Mouse (Mus musculus): ENCODE data around the gene Fam76b.
A peak's percentile ranks its signal among the peaks of the same experiment; 100 is the strongest.
"Not testable (repeated sequence)": the region's sequence is repeated elsewhere in the genome, so short reads cannot be mapped to it uniquely, and the experiment has no call there.

Gene Fam76b

GRCm38 (mm10) chr9:13827406-13828086, at the start of gene Fam76b:
Gene Fam76b (plus strand): TSS chr9:13827716.
- peak; percentile 99 for DNase-seq

DNA sequence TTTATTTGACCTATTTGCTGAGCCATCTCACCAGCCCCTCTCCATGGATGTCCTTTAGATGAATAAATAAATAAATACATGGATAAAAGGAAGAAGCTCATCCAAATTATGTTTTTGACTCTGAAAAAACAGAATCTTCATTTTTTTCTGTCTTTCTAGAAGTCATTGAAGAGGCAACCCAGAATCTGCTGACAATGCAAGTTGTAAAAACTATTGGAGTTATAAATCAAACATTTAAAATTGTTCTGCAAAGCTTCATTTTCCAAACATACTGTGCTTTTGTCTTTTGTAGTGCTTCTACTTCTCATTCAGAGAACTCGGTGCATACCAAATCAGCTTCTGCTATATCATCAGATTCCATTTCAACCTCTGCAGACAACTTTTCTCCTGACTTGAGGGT, 45.5 kb upstream of the Fam76b start:
- DNase-seq, result no peak

DNA sequence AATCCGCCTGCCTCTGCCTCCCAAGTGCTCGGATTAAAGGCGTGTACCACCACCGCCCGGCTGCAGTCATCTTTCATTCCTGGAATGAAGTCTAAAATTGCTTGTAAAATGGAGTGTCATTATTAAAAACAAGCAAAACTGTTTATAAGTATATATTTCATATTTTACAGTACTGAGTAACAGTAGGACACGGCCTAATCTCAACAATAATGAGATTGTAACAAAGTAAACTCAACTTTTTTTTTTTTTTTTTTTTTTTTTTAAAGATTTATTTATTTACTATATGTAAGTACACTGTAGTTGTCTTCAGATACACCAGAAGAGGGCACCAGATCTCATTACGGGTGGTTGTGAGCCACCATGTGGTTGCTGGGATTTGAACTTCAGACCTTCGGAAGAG, 36.7 kb upstream of the Fam76b start:
- not testable (repeated sequence) for DNase-seq

DNA sequence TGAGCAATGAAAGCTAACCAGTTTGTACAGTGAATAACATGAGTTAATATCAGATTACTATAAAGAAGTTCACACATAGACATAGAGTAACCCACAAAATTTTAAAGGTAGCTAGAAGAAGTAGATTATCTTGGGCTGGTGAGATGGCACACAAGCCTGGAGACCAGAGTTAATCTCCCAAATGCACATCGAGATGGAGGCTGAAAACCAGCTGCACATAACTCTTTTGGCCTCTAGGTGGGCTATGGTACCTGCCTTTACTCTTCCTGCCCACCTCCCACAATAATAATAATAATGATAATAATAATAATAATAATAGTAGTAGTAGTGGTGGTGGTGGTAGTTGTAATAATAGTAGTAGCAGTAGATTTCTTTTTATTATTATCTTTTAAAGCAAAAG, 33.2 kb upstream of the Fam76b start:
- DNase-seq, result no peak

GRCm38 (mm10) chr9:13794756-13795155, 32.8 kb upstream of the Fam76b start:
- DNase-seq, result no peak

DNA sequence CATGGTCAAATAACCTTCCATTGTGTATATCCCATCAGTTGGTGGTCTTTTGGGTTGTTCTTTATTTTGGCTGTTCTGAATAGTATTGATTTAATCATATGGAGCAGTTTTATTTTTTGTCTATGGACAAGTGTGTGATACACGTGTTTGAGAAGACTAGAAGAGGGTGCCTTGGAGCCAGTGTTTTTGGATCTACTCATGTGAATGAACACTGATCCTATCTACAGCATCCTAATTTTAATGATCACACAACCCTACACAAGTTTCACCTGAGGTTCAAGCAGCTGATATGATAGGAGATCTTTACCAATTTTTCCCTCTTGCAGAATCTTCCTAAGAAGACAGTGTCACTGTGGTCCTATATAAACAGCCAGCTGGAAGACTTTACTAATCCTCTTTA, 23.0 kb upstream of the Fam76b start:
- DNase-seq, result no peak

DNA sequence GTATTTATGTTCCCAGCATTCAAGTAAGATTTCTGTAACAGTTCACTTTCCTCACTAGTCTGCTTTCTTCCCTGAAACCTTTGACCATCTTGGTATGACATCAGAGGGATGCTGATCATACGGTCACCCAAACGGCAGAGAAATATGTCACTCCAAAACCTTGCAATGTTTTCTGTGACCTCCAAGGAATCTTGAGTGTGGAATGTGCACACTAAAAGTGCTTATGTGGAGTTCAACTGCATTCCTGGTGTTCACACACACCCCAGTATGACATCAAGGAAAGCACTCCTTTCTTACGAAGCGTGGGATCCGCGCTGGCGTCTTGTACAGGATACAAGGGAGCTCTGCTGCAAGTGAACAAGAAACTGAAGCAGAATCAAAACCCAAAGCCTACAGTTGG, 20.7 kb upstream of the Fam76b start:
- DNase-seq, result no peak

GRCm38 (mm10) chr9:13807657-13808056, 19.9 kb upstream of the Fam76b start:
- no peak for DNase-seq

DNA sequence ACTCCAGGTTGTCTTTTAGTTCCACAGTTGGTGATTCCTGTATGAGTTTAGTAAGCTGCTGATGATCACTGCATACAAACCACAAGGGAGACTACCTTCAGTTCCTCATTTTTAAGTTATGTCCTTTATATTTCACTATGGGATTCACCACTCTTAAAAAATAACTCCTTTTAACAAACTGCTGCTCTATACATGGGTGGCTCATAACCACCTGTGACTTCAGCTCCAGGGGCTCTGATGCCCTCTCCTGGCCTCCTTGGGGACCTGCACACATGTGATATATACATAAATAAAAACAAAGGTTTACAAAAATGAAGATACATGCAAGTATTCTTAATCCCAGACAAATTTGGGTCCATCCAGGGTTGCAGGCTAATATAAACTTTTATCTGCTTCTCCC, 17.6 kb upstream of the Fam76b start:
- DNase-seq, result no peak

DNA sequence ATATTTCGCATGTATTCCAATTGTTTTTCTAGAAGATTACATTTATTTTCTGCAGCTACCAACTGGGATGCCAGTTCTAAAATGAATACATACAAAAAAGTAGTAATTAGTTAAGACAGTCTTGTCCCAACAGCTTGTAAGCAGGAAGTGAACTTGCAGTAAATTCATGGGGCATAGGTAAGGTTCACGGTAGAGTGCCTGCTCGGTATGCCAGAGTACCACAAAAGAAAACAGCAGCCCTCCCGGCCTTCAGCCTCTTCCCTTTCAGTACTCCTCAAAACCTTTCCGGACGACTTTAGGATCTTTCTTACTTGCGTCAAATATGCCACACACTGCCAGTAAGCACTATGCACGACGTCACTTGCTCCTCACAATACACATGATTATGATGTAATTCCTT, 9.1 kb upstream of the Fam76b start:
- DNase-seq, result no peak

DNA sequence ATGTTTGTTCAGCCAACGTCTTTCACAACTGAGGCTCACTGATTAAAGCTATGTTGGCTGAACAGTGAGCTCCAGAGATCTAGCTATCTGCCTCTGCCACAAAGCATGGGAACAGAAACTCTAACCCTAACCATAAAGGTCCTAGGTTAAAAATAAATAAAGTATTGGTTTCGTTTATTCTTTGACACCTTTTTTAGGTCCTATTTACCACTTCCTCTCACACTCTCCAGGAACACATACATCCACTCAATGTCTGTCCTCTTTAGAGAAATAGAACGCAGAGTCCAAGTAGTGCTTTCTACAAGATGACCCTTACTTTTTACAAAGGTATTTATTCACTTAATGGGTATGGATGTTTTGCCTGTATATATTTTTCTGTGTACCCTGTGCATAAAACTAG, 6.7 kb upstream of the Fam76b start:
- no peak for DNase-seq

DNA sequence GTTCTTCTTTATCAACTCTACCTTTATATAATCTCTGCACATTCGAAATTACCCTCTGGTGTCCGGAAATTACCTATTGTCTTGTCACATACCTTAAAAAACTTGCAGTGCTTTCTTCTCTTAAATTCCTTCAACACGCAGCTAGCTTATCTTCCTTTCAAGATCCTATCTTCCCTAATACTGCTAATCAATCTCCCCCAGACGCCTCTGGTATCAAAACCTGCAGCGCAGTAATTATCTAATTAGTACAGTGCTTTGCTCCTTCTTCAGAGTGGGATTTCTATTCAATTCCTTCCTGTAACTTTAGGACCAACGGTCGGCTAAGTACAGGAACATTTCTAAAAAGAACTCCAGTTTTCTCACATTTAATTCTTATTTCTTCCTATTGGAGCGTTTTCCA, 1.6 kb upstream of the Fam76b start:
- DNase-seq, result no peak

DNA sequence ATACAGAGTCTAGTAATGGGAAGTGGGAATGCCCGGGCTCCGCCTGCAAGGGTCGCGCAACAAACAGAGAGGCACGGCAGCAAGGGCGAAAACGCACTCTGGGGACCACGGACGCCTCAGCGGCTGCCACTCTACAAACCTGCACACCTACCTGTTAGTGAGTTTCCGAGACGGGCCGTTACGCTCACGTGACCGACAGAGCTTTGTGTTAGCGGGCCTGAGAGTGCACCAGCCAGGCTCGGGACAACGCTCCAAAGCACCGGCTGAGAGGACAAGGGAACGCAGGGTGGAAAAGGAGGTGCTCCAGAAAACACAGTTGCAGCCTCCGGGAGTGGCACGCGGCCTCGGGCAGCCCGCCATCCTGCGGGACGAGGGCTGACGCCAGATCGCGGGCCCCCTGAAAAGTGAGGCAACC, 1.1 kb upstream of the Fam76b start:
- DNase-seq, result peak; percentile 76

DNA sequence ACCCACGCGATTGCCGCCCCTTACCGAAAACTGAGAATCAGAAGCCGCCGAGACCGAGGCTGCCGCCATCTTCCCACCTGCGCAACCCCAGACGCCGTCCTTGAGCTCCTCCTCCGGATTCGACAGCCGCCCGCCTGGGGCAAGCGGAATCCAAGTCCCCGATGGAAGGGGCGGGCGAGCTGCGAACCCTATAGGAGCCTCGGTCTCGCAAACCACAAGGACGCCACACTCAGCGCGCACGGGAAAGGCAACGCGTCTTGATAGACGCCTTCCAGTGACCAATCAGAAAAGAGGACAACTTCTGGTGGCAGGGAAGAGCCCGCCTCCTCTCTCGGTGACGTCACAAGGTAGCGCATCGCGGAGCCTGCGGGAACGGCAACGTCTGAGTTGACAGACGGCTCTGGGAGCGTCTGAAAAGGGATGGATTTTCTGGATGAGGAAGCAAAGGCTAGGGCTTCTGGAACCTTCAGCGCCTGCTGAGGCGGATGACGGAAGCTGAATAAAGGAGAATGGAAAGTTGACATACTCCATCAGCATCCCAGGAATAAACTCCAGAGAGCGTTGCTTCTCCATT, 597 bp upstream of the Fam76b start, which contains the start of gene Cep57:
TSS of gene Cep57 (minus strand) at position 276 of the 574 bp plus-strand sequence.
- DNase-seq, result peak; percentile 96

- DNase-seq, result no peak
These were observed 548 bp downstream of the Fam76b start for GRCm38 (mm10) chr9:13828087-13828441.

DNA sequence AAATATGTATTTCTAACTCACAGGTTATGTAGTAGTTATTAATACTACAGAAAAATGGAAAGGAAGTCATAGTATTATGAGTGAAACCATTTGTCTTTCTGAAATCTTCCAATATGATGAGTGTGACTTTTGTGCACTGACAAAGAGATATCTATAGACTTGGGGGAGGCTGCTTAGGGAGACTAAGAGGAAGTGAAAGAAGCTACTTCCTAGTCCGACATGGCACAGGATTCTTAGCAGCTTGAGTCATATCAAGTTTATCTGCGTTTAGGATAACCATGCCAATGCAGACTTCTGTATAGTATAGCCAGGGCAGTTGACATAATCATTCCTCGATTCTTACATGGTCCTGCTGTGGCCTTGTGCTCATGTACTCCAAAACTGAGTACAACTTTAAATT, 7.7 kb downstream of the Fam76b start:
- DNase-seq, result no peak

DNA sequence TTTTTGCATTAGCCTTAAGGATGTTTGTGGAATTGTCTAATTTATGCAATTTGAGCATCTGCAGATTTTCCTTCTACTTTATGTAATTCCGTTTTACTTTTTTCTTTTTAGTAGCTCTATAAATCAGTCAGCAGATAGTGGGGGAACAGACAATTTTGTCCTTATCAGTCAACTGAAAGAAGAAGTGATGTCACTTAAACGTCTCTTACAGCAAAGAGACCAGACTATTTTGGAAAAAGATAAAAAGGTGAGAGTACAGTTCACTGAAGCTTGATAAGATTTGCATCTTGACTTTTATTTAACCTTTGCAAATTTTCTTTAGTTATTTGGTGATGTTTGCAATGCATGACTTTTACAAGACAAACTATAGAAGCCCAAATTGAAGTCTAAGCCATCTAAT, 9.2 kb downstream of the Fam76b start:
- no peak for DNase-seq

DNA sequence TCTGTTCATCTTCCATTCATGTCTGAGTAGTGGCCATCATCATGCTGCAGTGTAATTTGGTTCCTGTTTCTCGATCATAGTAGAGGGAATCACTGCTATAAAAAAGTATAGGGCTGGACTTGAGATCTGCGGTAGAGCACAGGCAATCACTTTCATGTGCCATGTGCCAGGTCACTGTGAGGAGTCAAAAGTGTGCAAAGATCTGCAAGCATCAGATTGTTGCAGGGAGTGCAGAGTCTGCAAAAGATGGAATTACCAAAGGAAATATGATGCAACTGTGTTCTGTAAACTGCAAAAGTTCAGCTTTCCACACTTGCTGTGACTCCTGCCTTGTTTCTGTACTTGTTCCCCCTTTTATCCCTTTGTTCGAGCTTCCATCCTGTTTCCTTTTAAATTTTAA, 20.1 kb downstream of the Fam76b start:
- DNase-seq, result no peak

DNA sequence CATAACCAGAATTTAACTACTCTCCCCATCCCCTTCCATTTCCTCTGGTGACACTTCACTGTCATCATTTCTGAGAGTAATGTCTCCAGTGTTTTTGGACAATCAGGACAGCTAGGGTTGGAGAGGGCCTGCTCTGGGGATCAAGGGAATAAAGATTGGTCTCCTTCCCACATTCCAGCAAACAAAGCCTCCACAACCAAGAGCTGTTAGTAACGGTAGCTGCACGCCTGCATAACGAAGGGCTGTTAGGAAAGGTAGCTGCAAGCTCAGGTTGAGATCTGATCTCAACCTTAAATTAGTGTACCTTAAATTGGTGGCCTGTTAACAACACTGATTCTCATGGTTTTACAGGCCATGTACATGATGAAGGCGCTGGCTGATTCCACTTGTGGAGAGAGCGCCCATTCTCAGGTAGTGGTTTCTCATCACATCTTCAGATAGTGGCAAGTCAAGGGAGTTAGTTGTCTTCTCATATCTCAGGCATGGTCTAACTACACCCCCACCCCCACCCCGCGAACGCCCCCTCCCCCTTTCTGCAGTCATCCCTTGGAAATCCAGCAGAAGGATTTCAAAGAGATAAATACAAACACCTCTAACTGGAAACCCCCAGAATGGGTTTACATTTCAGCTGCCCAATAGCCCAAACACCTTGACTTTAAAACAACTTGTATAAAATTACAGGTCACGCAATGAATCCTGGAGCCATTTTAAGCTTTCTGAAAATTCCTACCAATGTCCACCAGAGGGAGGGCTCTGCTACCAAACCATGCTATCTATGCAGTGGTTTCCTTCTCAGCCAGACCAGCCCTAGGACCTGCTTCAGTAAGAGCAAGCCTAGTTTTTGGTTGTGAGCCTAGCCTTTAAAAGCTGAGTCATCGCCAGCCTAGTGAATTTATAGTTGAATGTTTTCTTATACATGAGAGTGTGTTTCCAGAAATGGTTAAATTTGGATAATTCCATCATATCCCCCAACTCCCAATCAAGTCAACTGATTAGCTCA, 21.3 kb downstream of the Fam76b start:
- peak; percentile 37 for DNase-seq

DNA sequence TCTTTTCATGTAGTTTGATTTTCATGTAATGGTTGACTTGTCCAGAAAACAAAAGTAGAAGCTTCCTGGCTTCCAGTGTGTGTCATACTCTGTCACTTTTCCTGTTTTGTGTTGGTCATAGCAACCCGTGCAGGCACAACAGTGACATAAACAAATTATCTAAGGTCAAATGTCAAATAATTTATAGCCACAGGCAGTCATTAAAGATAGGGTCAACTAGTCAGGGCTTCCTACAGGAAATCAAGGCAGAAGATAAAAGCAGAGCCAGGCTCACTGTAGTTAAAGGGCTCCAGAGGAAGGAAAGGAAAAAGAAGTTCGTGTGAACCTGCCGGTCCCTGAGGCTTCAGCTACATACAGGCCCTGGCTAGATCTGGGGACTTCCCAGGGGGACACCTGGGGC, 26.4 kb downstream of the Fam76b start:
- no peak for DNase-seq

- DNase-seq, result no peak
These were observed 28.7 kb downstream of the Fam76b start for GRCm38 (mm10) chr9:13856247-13856646.

DNA sequence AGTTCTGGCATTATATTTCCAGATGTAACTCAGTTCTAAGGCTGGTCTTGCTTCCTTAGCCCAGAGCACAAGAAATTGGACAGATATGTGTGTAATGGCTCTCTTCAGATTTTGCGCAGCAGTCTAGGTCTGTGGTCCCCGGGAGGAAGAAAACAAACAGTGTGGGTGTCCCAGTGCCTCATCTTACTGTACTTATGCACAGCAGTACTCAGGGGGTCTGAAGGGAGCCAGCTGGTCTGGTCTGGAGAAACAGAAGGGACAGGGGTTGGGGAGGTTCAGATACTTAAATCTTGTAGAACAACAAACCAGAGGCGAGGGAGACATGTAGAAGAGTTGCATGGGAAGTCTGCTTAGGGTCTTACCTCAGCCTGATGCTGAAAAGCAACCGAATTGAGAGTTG, 29.3 kb downstream of the Fam76b start:
- DNase-seq, result no peak

GRCm38 (mm10) chr9:13867646-13868045, 40.1 kb downstream of the Fam76b start:
- DNase-seq, result no peak

- no peak for DNase-seq
These were observed 44.1 kb downstream of the Fam76b start for GRCm38 (mm10) chr9:13871631-13872030.
